Mouse (Mus musculus) stomach, postnatal 0 days (tissue): ENCODE measurements around the gene Adamtsl1. TPM values are rescaled to one million over a fixed set of nuclear protein-coding genes. Genes with fewer than 3 reads are reported as not detected.

Source experiments
- ATAC-seq: fragments of 200-750 bp; cut with Nextera tagmentation; 2 replicates; pipeline ENCODE4 v1.8.0; 2017; ENCODE audit not compliant: low FRiP score, low TSS enrichment
- DNase-seq: peaks from one replicate; pipeline ENCODE4 v3.0.0-alpha.2; 2016; ENCODE audit warnings: low spot score
- H3K27ac ChIP-seq: fragments of 300-500 bp; sonication (generic); replicated peaks from 2 replicates; pipeline ENCODE4 v1.5.1; 2014; ENCODE audit warnings: mild to moderate bottlenecking, control low read depth
- H3K27me3 ChIP-seq: fragments of 300-500 bp; sonication (generic); 2 replicates; pipeline ENCODE4 v1.6.1; 2014; ENCODE audit warnings: low read length; ENCODE audit not compliant: control insufficient read depth, insufficient read depth
- H3K36me3 ChIP-seq: fragments of 300-500 bp; sonication (generic); 2 replicates; pipeline ENCODE4 v1.6.1; 2014; ENCODE audit warnings: low read length, mixed read lengths; ENCODE audit not compliant: control insufficient read depth, insufficient read depth
- H3K4me1 ChIP-seq: fragments of 300-500 bp; sonication (generic); replicated peaks from 2 replicates; pipeline ENCODE4 v1.6.1; 2014; ENCODE audit warnings: antibody characterized with exemption; ENCODE audit not compliant: control insufficient read depth, insufficient read depth
- H3K4me2 ChIP-seq: fragments of 300-500 bp; sonication (generic); replicated peaks from 2 replicates; pipeline ENCODE4 v1.6.1; 2014; ENCODE audit warnings: low read depth, mild to moderate bottlenecking, control low read depth, moderate library complexity
- H3K4me3 ChIP-seq: fragments of 300-500 bp; sonication (generic); 2 replicates; pipeline ENCODE4 v1.5.1; 2014; ENCODE audit warnings: low read depth, low read length, control low read depth
- H3K9ac ChIP-seq: fragments of 300-500 bp; sonication (generic); 2 replicates; pipeline ENCODE4 v1.6.1; 2014; ENCODE audit warnings: mild to moderate bottlenecking, low read length, control low read depth, mixed read lengths
- H3K9me3 ChIP-seq: fragments of 300-500 bp; sonication (generic); 2 replicates; pipeline ENCODE4 v1.6.1; 2016; ENCODE audit warnings: low read length; ENCODE audit not compliant: control insufficient read depth
- CTCF ChIP-seq: IDR thresholded peaks from 2 replicates; pipeline ENCODE4 v1.5.1; 2016; ENCODE audit warnings: antibody characterized with exemption, low read depth, mild to moderate bottlenecking, moderate library complexity
- EP300 ChIP-seq: optimal IDR thresholded peaks from 2 replicates; pipeline ENCODE3; 2016; ENCODE audit warnings: antibody characterized with exemption
- WGBS: fragments of 180-500 bp; shearing (Covaris S2); extraction: QIAGEN DNeasy Blood & Tissue Kit; methylation state at CpG from one replicate; pipeline ENCODE4 v1.1.7; 2014; 5-methylcytosine and 5-hydroxymethylcytosine counted together
- polyA plus RNA-seq: library from polyadenylated mRNA; unstranded; fragments of >200 nt; fragmentation: Nextera tagmentation; extraction: Ambion mirVana; gene quantifications from 2 replicates; pipeline ENCODE4 v1.2.1, GENCODE M21; 2015

Adamtsl1 gene
- polyA plus RNA-seq, 1 experiment from 2014 or later = 7.3 TPM

GRCm38 (mm10) chr4:86315122-86315521 is 801.1 kb downstream of the Adamtsl1 start:
- Histone ChIP-seq H3K9me3 (no peaks in the 10 kb centered on the region), H3K4me1 (no peaks in the 10 kb centered on the region), H3K27ac (no peak overlapping the region), H3K9ac (no peak overlapping the region), H3K4me3 (no peak overlapping the region), H3K27me3 (no peaks in the 10 kb centered on the region), H3K4me2 (no peak overlapping the region), H3K36me3 (no peaks in the 10 kb centered on the region)
- TF ChIP-seq EP300 (no peak), CTCF (no peak)
- ATAC-seq (no peak), DNase-seq (no peak)
- WGBS = 70% methylated on average over 4 of the region's 4 CpGs

- Histone ChIP-seq H3K27me3 (no peaks in the 10 kb centered on the region), H3K27ac (0 out of 2 replicates have a peak overlapping the region, but pooled peaks have one; percentile 49), H3K36me3 (no peaks in the 10 kb centered on the region), H3K9me3 (no peaks in the 10 kb centered on the region), H3K9ac (no peak overlapping the region), H3K4me2 (no peak overlapping the region), H3K4me3 (no peak overlapping the region), H3K4me1 (no peaks in the 10 kb centered on the region)
- 51% methylated on average over 3 of the region's 3 CpGs for WGBS
- DNase-seq = no peak
- ATAC-seq = no peak
- no peak for TF ChIP-seq EP300
- no peak for TF ChIP-seq CTCF
Observed at GRCm38 (mm10) chr4:86317916-86318542, 804.1 kb downstream of the Adamtsl1 start.

GRCm38 (mm10) chr4:86325411-86325810 is 811.4 kb downstream of the Adamtsl1 start:
- Histone ChIP-seq H3K9ac (no peak overlapping the region), H3K36me3 (no peaks in the 10 kb centered on the region), H3K4me2 (no peak overlapping the region), H3K9me3 (no peaks in the 10 kb centered on the region), H3K4me3 (no peak overlapping the region), H3K27me3 (no peaks in the 10 kb centered on the region), H3K4me1 (no peaks in the 10 kb centered on the region), H3K27ac (no peak overlapping the region)
- 15% methylated on average over 2 of the region's 2 CpGs for WGBS
- DNase-seq = no peak
- TF ChIP-seq EP300 = no peak
- TF ChIP-seq CTCF = no peak
- ATAC-seq = no peak

DNA sequence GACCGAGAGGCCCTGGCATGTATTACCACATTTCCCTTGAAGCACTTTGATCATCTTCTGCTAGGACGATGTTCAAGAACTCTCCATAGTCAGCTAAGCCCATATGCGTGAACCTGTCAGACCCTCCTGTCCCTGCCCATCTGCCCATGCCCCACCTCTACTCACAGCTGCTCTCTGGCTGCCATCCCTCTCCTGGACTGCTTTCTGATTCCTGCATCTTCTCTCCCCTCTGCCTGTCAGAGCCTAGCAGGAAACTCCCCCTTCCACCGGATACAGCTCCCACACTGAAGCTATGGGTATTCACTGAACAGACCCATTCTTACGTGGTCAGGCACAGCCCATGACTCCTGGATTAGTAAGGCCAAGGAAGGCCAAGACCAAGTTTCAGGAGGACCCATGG is 812.0 kb downstream of the Adamtsl1 start:
- Histone ChIP-seq H3K9me3 (no peaks in the 10 kb centered on the region), H3K4me3 (no peak overlapping the region), H3K27ac (0 out of 2 replicates have a peak overlapping the region, but pooled peaks have one; percentile 30), H3K9ac (no peak overlapping the region), H3K4me1 (no peaks in the 10 kb centered on the region), H3K27me3 (no peaks in the 10 kb centered on the region), H3K36me3 (no peaks in the 10 kb centered on the region), H3K4me2 (no peak overlapping the region)
- 53% methylated on average over 5 of the region's 5 CpGs for WGBS
- TF ChIP-seq EP300 (no peak), CTCF (no peak)
- no peak for ATAC-seq
- no peak for DNase-seq

DNA sequence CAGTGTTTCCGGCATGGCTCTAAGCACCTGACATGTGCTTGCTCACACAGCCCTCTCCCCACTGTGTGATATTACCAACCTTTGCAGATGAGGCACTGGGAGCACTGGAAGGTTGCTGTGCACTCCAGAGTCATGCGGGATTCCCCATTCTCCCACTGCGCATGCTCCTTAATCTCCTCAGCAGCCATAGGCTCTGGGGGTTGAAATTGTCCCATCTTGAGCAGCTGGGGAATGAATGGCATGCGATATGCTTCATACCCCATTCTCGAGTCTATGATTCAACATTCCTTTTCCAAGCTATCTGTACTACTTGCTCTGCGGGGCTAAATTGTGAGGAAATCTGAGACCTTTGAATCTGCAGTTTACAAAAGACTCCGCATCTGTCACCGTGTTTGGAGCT is 812.7 kb downstream of the Adamtsl1 start:
- Histone ChIP-seq H3K4me1 (no peaks in the 10 kb centered on the region), H3K27ac (no peak overlapping the region), H3K4me2 (no peak overlapping the region), H3K9me3 (no peaks in the 10 kb centered on the region), H3K27me3 (no peaks in the 10 kb centered on the region), H3K36me3 (no peaks in the 10 kb centered on the region), H3K9ac (no peak overlapping the region), H3K4me3 (no peak overlapping the region)
- ATAC-seq (no peak), DNase-seq (no peak)
- WGBS = 54% methylated on average over 8 of the region's 8 CpGs
- no peak for TF ChIP-seq EP300
- no peak for TF ChIP-seq CTCF

DNA sequence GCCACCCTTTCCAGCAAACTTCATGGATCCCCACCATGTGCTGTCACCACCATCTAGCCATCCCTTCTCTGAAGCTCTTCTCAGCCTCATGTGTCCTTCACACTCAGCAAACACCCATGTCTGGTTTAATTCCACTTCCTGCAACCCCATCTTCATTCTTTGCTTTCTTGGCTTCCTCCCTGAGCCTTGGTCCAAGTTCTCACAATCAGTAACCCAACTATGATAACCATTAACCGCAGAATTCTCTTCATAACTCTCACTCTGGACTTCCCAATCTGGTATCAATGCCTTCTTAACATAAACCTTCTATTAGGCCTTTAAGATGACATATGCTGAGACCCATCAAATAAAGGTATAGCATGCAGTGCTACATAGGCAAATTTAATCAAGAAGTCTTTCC is 815.5 kb downstream of the Adamtsl1 start:
- Histone ChIP-seq H3K9ac (no peak overlapping the region), H3K4me2 (no peak overlapping the region), H3K27me3 (no peaks in the 10 kb centered on the region), H3K9me3 (no peaks in the 10 kb centered on the region), H3K27ac (no peak overlapping the region), H3K4me3 (no peak overlapping the region), H3K36me3 (no peaks in the 10 kb centered on the region), H3K4me1 (no peaks in the 10 kb centered on the region)
- 86% methylated on average over 1 of the region's 1 CpGs for WGBS
- no peak for ATAC-seq
- no peak for DNase-seq
- TF ChIP-seq CTCF (no peak), EP300 (no peak)
